Mouse (Mus musculus): ENCODE measurements around the gene Mttp. TPM values are rescaled to one million over a fixed set of nuclear protein-coding genes. Genes with fewer than 3 reads are reported as not detected.

Mttp gene
- 1 to 10 TPM; 1.2 to 2.5 TPM for total RNA-seq (2023)

GRCm38 (mm10) chr3:138144642-138145171 is at the start of gene Mttp:
Mttp (minus strand) TSS chr3:138144968.

DNA sequence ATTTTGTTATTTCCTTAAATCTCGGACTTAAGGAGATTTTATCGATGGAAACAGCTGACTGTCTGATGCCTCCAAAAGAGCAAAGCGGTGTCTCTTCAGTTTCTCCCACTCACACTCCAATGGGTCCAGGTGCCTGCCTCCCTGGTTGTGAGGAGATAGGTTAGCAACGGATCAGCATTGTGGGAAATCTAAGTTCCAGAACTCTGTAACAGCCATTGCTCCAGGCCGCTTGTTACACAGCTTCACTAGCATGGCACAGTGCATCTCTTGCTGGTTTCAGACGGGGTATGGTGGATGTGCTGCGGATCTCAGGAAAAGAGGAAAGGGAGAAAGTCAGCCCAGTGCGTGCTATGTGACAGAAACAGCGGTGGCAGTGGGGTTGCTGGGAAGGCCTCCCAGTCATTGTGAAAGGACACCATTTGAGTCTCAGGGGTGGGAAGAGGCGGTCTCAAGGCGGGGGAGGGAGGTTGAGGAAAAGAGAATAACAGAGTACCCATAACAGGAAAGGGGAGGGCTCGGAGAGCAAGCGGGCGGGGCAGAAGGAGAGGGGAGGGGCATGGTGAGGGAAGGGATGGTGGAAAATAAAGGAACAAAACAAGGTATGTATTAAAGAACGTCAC is 49.0 kb upstream of the Mttp start, which contains the start of gene 4930579F01Rik:
TSS of gene 4930579F01Rik (minus strand) at position 143 of the 620 bp plus-strand sequence.

GRCm38 (mm10) chr3:138143315-138144059 is 1.3 kb downstream of the Mttp start, which contains the start of gene Trmt10a:
Trmt10a (plus strand) TSS chr3:138143448.

GRCm38 (mm10) chr3:138067288-138067687 is 77.5 kb downstream of the Mttp start, which contains the start of gene Gm5105:
Gm5105 (minus strand) TSS chr3:138067388.

DNA sequence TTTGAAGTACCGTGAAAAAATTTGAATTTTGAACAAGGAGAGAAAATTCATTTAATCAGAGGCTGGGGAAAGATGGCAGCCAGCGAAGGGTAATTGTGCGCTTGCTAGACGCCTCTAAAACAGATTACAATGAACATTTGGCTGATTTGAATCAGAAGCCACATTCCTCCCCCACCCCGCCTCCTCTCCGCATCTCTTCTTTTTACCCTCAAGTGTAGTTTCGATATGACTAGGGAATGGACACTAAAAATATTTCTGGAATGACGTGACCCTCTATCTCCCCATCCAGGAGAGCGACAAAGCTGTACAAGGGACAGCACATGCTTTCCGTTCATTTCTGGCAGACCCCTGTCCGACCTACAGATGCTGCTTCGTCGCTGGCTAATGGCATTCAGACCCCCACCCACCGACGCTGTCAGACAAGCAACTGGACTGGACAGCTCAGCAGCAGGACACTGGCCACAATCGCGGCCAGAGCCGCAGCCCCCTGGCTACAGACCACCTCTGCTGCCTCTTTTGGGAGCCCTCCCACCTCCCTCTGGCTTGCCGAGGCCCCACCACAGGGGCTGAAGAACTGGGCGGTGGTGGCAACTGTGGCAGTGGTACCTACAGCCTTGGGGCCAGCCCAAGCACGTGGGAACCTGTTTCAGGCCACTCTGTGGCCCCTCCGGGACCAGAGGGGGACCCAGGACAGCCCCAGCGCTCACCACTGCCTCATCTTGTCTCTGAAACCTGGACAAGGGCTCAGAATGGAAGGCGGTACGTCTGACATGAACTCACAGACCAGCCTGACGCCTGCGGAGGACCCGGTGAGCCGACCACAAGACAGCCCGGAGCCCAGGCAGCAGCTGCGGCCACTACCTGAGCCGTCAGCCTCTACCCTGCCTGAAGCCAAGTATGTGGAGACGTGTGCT is 79.8 kb downstream of the Mttp start, which contains the start of gene 1110002E22Rik:
TSS of gene 1110002E22Rik (plus strand) at position 321 of the 914 bp plus-strand sequence.

Other genes starting within 250 kb of the Mttp start
- 10 to 100 TPM; 67.7 to 73.8 TPM for gene Lamtor3, start 226.5 kb downstream of the Mttp start, total RNA-seq (2023)
- 10 to 100 TPM; 76.4 to 91.6 TPM for gene Dapp1, start 163.4 kb downstream of the Mttp start, total RNA-seq (2023)
- not detected for gene 1110002E22Rik, start 79.9 kb downstream of the Mttp start, total RNA-seq (2023)
- not detected for gene Gm5105, start 77.6 kb downstream of the Mttp start, total RNA-seq (2023)
- gene Trmt10a, start 1.5 kb downstream of the Mttp start, total RNA-seq (2023): 1 to 10 TPM; 6.0 to 6.5 TPM
- not detected for gene 4930579F01Rik, start 48.9 kb upstream of the Mttp start, total RNA-seq (2023)
- gene Adh7, start 72.8 kb upstream of the Mttp start, total RNA-seq (2023): not detected
- gene Adh1, start 116.0 kb upstream of the Mttp start, total RNA-seq (2023): not detected
- gene Adh6a, start 168.3 kb upstream of the Mttp start, total RNA-seq (2023): not detected
- gene Adh6b, start 196.8 kb upstream of the Mttp start, total RNA-seq (2023): not detected

All from B cell, adult 67 days (primary cell).